Mouse (Mus musculus) liver, adult 2 months (tissue): Measurements from ENCODE around the gene Cish. TPM values are rescaled to one million over a fixed set of nuclear protein-coding genes. Genes with fewer than 3 reads are reported as not detected.

Experiments used
- DNase-seq: peaks from one replicate; pipeline ENCODE4 v3.0.0-alpha.2; 2011; ENCODE audit warnings: low read depth, low spot score; ENCODE audit errors: extremely low read depth
- H3K27ac ChIP-seq: fragments of 200-500 bp; replicated peaks from 2 replicates; pipeline ENCODE4 v1.5.1; 2012; ENCODE audit warnings: low read depth, mild to moderate bottlenecking, control low read depth, inconsistent platforms, low read length; ENCODE audit not compliant: insufficient read depth
- H3K27me3 ChIP-seq: fragments of 200-500 bp; 2 replicates; pipeline ENCODE4 v1.6.1; 2012; ENCODE audit warnings: mild to moderate bottlenecking, moderate library complexity, low read length, inconsistent platforms; ENCODE audit not compliant: control insufficient read depth, insufficient read depth
- H3K36me3 ChIP-seq: fragments of 200-500 bp; 2 replicates; pipeline ENCODE4 v1.6.1; 2012; ENCODE audit warnings: low read length, inconsistent platforms; ENCODE audit not compliant: control insufficient read depth, insufficient read depth
- H3K4me1 ChIP-seq: fragments of 200-500 bp; 2 replicates; pipeline ENCODE4 v1.6.1; 2011; ENCODE audit warnings: low read length; ENCODE audit not compliant: control insufficient read depth, insufficient read depth
- H3K4me3 ChIP-seq: fragments of 200-500 bp; 2 replicates; pipeline ENCODE4 v1.5.1; 2011; ENCODE audit warnings: low read depth, mild to moderate bottlenecking, control low read depth, low read length, moderate library complexity; ENCODE audit not compliant: insufficient read depth
- H3K79me2 ChIP-seq: fragments of 200-500 bp; 2 replicates; pipeline ENCODE4 v1.6.1; 2012; ENCODE audit warnings: inconsistent platforms, mild to moderate bottlenecking, low read length, moderate library complexity; ENCODE audit not compliant: control insufficient read depth, insufficient read depth
- H3K9ac ChIP-seq: fragments of 200-500 bp; 2 replicates; pipeline ENCODE4 v1.6.1; 2012; ENCODE audit warnings: low read depth, mild to moderate bottlenecking, control low read depth, inconsistent platforms, low read length
- CTCF ChIP-seq: fragments of 200-500 bp; IDR thresholded peaks from 2 replicates; pipeline ENCODE4 v1.5.1; 2011; ENCODE audit warnings: low read depth, low read length, control low read depth
- POLR2A ChIP-seq: fragments of 200-500 bp; IDR thresholded peaks from 2 replicates; pipeline ENCODE4 v1.6.1; 2011; ENCODE audit warnings: low read length, control low read depth; ENCODE audit not compliant: insufficient read depth; ENCODE audit errors: extremely low read depth
- WGBS: fragments of 180-500 bp; shearing (Covaris S2); methylation state at CpG from one replicate; pipeline ENCODE4 v1.1.7; 2018; 5-methylcytosine and 5-hydroxymethylcytosine counted together
- polyA plus RNA-seq: library from polyadenylated mRNA; depleted of rRNA; stranded (reverse); fragments of >200 nt; gene quantifications from 2 replicates; pipeline ENCODE4 v1.2.3, GENCODE M21; 2012; rRNA removed
- total RNA-seq: library from RNA; depleted of rRNA; stranded (reverse); fragments of >200 nt; gene quantifications from 2 replicates; pipeline ENCODE4 v1.2.3, GENCODE M21; 2014; rRNA removed

Cish gene
- total and polyA plus RNA-seq, 2 experiments: 0.55 to 32.8 TPM

- TF ChIP-seq CTCF: no peak
- TF ChIP-seq POLR2A: no peak
- DNase-seq: no peak
- H3K27ac ChIP-seq: no peak overlapping the region
- H3K79me2 ChIP-seq: no peaks in the 10 kb centered on the region
- no peaks in the 10 kb centered on the region for H3K27me3 ChIP-seq
- no peaks in the 10 kb centered on the region for H3K36me3 ChIP-seq
- H3K9ac ChIP-seq: no peak overlapping the region
- no peak overlapping the region for H3K4me3 ChIP-seq
- H3K4me1 ChIP-seq: no peaks in the 10 kb centered on the region
- 92% methylated on average over 8 of the region's 8 CpGs for WGBS
Measured at GRCm38 (mm10) chr9:107346081-107346480, 50.3 kb downstream of the Cish start.

DNA sequence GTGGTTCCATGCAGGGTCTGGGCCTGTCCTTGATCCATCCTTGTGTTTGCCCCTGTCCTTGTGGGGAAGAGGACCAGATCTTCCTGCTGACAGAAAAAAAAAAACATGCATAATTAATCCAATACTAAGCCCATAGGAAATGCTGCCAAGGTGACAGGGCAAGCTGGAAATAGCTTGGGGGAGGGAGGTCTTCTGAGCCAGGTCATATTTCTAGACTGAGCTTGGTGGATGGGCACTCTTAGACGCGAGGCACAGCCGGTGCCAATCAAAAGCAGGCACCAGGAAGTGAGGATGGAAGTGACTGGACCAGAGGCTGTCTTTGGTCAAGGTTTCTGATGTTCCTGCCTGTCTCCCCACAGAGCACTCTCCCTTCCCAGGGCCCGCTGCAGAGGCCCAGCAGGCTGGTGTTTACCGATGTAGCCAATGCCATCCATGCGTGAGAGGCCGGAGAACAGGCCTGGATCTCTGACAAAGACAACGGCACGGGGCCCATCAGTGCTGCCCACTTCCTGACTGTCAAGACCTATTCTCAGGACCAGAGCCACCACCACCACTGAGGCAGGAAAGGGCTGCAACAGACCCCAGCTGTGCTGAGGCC lies 51.9 kb downstream of the Cish start:
- Histone ChIP-seq H3K27me3 (no peaks in the 10 kb centered on the region), H3K79me2 (no peaks in the 10 kb centered on the region), H3K36me3 (no peaks in the 10 kb centered on the region), H3K4me3 (no peak overlapping the region), H3K4me1 (no peaks in the 10 kb centered on the region), H3K9ac (no peak overlapping the region), H3K27ac (no peak overlapping the region)
- DNase-seq: no peak
- TF ChIP-seq CTCF: no peak
- TF ChIP-seq POLR2A: no peak
- WGBS: 81% methylated on average over 9 of the region's 9 CpGs

- no peak overlapping the region for H3K27ac ChIP-seq
- TF ChIP-seq CTCF (no peak), POLR2A (no peak)
- no peaks in the 10 kb centered on the region for H3K4me1 ChIP-seq
- no peaks in the 10 kb centered on the region for H3K36me3 ChIP-seq
- H3K79me2 ChIP-seq: no peaks in the 10 kb centered on the region
- DNase-seq: no peak
- H3K4me3 ChIP-seq: no peak overlapping the region
- H3K9ac ChIP-seq: no peak overlapping the region
- WGBS: 76% methylated on average over 7 of the region's 7 CpGs
- H3K27me3 ChIP-seq: no peaks in the 10 kb centered on the region
Measured at GRCm38 (mm10) chr9:107349321-107349720, 53.5 kb downstream of the Cish start.

Other genes with a start within 250 kb of the Cish start
- 0.20 TPM in 1 of 2 replicates, not detected in the other for gene Dock3, start 64.1 kb upstream of the Cish start, total RNA-seq
- not detected in 2 replicates for gene Dock3, start 64.1 kb upstream of the Cish start, polyA plus RNA-seq
- gene Mapkapk3, start 6.1 kb upstream of the Cish start, total RNA-seq: 1.8 and 3.4 TPM in 2 replicates
- gene Mapkapk3, start 6.1 kb upstream of the Cish start, polyA plus RNA-seq: 3.9 and 6.0 TPM in 2 replicates
- gene Hemk1, start 42.3 kb downstream of the Cish start, total RNA-seq: 14.4 and 18.4 TPM in 2 replicates
- 19.6 and 28.1 TPM in 2 replicates for gene Hemk1, start 42.3 kb downstream of the Cish start, polyA plus RNA-seq
- gene 6430571L13Rik, start 44.6 kb downstream of the Cish start, total RNA-seq: 0.46 and 0.67 TPM in 2 replicates
- gene 6430571L13Rik, start 44.6 kb downstream of the Cish start, polyA plus RNA-seq: 1.2 and 1.6 TPM in 2 replicates
- not detected in 2 replicates for gene Cacna2d2, start 103.6 kb downstream of the Cish start, total RNA-seq
- not detected in 2 replicates for gene Cacna2d2, start 103.6 kb downstream of the Cish start, polyA plus RNA-seq
- 10.9 and 14.0 TPM in 2 replicates for gene Tmem115, start 237.9 kb downstream of the Cish start, total RNA-seq
- gene Tmem115, start 237.9 kb downstream of the Cish start, polyA plus RNA-seq: 40.2 and 47.3 TPM in 2 replicates
- 11.0 and 11.9 TPM in 2 replicates for gene Cyb561d2, start 246.2 kb downstream of the Cish start, total RNA-seq
- 31.0 and 33.7 TPM in 2 replicates for gene Cyb561d2, start 246.2 kb downstream of the Cish start, polyA plus RNA-seq
- 18.5 and 21.7 TPM in 2 replicates for gene Nprl2, start 246.2 kb downstream of the Cish start, total RNA-seq
- 24.8 and 26.8 TPM in 2 replicates for gene Nprl2, start 246.2 kb downstream of the Cish start, polyA plus RNA-seq